In the genomic region with DNA sequence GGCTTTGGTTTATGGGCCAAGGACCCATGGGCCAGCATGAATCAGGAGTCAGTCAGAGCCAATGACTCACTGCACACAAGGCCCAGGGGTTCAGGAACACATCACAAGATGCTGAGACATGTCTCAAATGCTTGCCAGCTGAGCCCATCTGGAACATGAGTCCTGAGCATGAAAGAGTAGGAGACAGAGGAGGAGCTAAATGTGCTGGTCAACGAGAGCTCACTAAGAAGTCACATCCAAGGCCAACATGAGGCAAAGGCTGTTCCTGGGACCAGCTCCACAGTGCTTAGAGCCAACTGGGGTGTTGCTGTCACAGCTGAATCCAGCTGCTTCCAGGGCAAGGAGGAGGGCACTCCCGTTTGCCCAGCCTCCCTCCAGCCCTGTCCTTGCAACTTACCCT, we compare ENCODE assay signal across 9 mouse cellular contexts.
DNase-seq lines count a peak whose midpoint lies in the region; ATAC-seq lines count a peak whose summit lies in the region.
"Had no signal": no experiment of that assay in that cellular context is flagged by ENCODE, and none has a peak within 500 bp of the region (broad histone marks: within the 10 kb centered on the region; RNA-seq: fewer than 3 reads in every experiment).

No protein-coding gene starts in this region.

- no peak overlapping the region for H3K4me3 ChIP-seq in forebrain, embryonic 15.5 days

- H3K36me3 ChIP-seq in forebrain, embryonic 15.5 days = no peaks in the 10 kb centered on the region

- WGBS in forebrain, embryonic 15.5 days = 54% methylated on average over 2 of the region's 2 CpGs

- ATAC-seq in forebrain, embryonic 15.5 days (replicated peaks) = no peak

- no peak overlapping the region for H3K4me2 ChIP-seq in forebrain, embryonic 15.5 days (replicated peaks)

- DNase-seq in adrenal gland, adult 2 months = peak; percentile 92
- DNase-seq in gastrocnemius, postnatal 10 days = peak; percentile 48
- DNase-seq in kidney, adult 11 months = peak; percentile 70
- peak; percentile 83 for DNase-seq in lung, postnatal 25 days (ENCODE audit: low spot score)
- DNase-seq in thymus, postnatal 36 days = no peak
- DNase-seq in spleen, postnatal 14 days (ENCODE audit: low spot score in 2 of 2) = no peak
- no peak for DNase-seq in layer of hippocampus, adult 11-12 months (ENCODE audit: low spot score)

- peaks cover 4% of the 10 kb centered on the region; the same call in 1 of the 2 replicates for H3K27me3 ChIP-seq in forebrain, embryonic 15.5 days

- H3K9me3 ChIP-seq in forebrain, embryonic 15.5 days = no peaks in the 10 kb centered on the region

- H3K27ac ChIP-seq in forebrain, embryonic 15.5 days (replicated peaks) = no peak overlapping the region
- H3K27ac ChIP-seq: macrophage had no signal

- peaks cover 9% of the 10 kb centered on the region for H3K4me1 ChIP-seq in forebrain, embryonic 15.5 days

- no peak overlapping the region for H3K9ac ChIP-seq in forebrain, embryonic 15.5 days (replicated peaks)

Comparison
In these comparisons a context has a peak if more than half of its experiments do, and no peak if none do; other contexts are left out.
1. DNase-seq: peak in adrenal gland, adult 2 months (single experiment), gastrocnemius, postnatal 10 days (single experiment), kidney, adult 11 months (single experiment) and lung, postnatal 25 days (single experiment); none in thymus, postnatal 36 days (0 of 2), spleen, postnatal 14 days (0 of 2) and layer of hippocampus, adult 11-12 months (single experiment).